Mouse (Mus musculus) liver, postnatal 0 days (tissue): Measurements from ENCODE around the gene Msrb3.
A peak's percentile ranks its signal among the peaks of the same experiment; 100 is the strongest.

Source experiments
- CTCF ChIP-seq: sonication (generic); IDR thresholded peaks from 2 replicates; pipeline ENCODE4 v1.5.1; 2016; ENCODE audit warnings: antibody characterized with exemption, low read depth
- EP300 ChIP-seq: IDR thresholded peaks from 2 replicates; pipeline ENCODE4 v1.6.1; 2016; ENCODE audit warnings: antibody characterized with exemption, low read depth, mild to moderate bottlenecking

DNA sequence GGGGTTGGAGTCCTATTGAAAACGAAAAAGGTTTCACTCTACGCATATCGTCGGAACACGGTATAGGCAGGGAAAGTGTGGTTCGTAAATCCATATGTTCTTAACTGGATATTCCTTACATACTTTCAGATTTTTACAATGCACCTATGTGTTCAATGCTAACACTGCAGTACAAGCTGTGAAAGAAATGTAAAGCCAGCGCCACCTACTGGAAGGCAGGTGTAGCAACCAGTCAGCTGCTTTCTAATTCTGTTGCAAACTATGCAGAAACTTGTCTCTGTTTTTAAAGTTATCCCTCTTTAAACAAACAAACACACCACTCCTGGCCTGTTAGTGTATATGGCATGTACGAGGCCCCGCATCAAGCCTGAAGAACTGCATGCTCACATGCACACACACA, 34.5 kb downstream of the Msrb3 start:
- TF ChIP-seq CTCF (peak; percentile 90), EP300 (no peak)
